Mouse (Mus musculus): ENCODE measurements at regions not wholly inside any gene's neighbourhood (a gene's known extent, or its start where the extent isn't known, plus 50 kb on each side); places are given as distances from the start of the nearest gene placed in this dataset.

DNA sequence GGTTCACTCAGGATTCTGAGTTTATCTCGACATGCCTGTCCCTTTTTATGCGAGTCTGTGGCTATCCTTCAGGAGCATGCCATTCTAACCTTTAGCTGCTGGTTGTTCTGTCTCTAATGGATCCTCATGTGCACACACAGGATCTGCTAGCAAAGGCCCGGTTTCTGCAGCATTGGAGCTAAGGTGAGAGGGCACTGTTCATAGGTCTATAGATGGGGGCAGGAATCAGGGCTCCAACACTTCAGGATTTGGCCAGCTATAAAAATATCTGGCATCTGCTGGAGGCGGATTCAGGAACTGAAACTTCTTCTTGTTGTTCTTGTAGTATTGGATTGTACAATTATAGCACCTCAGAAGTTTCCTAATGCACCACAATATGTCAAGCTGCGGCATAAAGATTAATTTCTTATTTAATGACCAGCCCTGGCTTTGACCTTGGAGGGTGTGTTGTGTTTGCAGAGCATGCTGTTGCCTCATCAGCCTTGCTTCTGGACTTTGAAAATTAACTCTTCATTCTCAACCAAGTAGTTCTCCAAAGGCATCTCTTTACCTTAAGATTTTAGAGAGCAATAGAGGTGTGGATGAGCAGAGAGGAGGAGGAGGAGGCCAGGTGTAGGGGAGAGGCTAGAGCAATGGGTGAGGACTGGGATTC is 104.4 kb upstream of the Shh start:
- Histone ChIP-seq H3K4me1 (replicated peaks) (0 out of 2 replicates have a peak, but pooled peaks cover 2% of the 10 kb centered on the region), H3K27ac (peak overlapping the region; percentile 37; the same call in 1 of the 2 replicates), H3K4me3 (replicated peaks) (no peak overlapping the region), H3K27me3 (replicated peaks) (no peaks in the 10 kb centered on the region), H3K9me3 (no peaks in the 10 kb centered on the region), H3K36me3 (no peaks in the 10 kb centered on the region), H3K4me2 (replicated peaks) (no peak overlapping the region), H3K9ac (no peak overlapping the region)
- WGBS, result 52% methylated on average over 5 of the region's 5 CpGs
- ATAC-seq, result peak; percentile 72

DNA sequence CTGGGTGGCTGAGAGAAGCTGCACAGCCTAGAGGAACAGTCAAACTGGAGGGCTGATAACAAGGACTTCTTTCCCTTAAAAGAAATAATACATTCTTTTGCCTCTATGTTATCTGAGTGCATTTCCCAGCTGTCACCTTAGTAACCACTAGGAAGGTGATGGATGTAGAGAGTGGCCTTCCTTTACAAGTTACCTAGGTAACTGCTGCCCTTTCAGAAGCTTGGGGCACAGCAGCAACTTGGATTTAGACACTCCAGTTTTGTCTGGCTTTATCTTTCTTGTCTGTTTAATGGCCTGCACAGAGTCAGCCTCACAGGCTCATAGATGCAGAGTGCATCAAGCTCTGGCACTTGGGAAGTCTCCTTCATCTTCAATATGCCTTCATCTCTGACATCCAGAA is 101.4 kb upstream of the Shh start:
- Histone ChIP-seq H3K4me3 (replicated peaks) (no peak overlapping the region), H3K36me3 (no peaks in the 10 kb centered on the region), H3K9me3 (no peaks in the 10 kb centered on the region), H3K27me3 (replicated peaks) (no peaks in the 10 kb centered on the region), H3K27ac (no peak overlapping the region), H3K4me2 (replicated peaks) (no peak overlapping the region), H3K9ac (no peak overlapping the region), H3K4me1 (replicated peaks) (0 out of 2 replicates have a peak, but pooled peaks cover 5% of the 10 kb centered on the region)
- ATAC-seq, result no peak

DNA sequence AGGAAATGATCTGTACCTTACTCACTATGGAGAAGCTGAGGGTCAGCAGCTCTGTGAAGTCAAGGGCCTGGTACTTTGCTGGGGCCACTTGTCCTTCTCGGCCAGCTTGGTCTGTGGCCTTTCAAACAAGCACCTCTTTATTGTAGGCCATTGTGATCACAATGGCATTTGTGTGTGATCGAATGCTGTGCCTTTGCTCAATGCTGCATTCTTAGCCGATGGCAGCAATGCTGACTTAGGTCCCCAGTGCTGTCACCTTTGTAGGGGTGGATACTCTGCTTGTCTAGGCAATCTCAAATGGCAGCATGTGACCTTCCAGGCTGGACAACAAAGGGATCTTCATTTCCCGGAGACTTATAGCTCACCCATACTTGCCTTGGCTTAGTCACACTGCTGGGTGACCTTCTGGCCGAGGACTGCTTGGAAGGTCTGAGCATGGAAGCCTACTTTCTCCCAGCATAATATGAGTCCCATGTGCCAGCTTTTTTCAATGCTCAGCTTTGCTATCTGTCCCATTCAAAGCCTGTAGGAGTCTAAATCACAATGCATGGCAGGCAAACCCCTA is 100.4 kb upstream of the Shh start:
- ATAC-seq, result no peak
- 82% methylated on average over 5 of the region's 5 CpGs for WGBS
- no peaks in the 10 kb centered on the region for H3K27me3 ChIP-seq (replicated peaks)
- H3K9me3 ChIP-seq, result no peaks in the 10 kb centered on the region
- H3K27ac ChIP-seq, result no peak overlapping the region
- no peak overlapping the region for H3K4me3 ChIP-seq (replicated peaks)
- no peaks in the 10 kb centered on the region for H3K36me3 ChIP-seq
- no peak overlapping the region for H3K4me2 ChIP-seq (replicated peaks)
- H3K4me1 ChIP-seq (replicated peaks), result 0 out of 2 replicates have a peak, but pooled peaks cover 5% of the 10 kb centered on the region
- H3K9ac ChIP-seq, result no peak overlapping the region

DNA sequence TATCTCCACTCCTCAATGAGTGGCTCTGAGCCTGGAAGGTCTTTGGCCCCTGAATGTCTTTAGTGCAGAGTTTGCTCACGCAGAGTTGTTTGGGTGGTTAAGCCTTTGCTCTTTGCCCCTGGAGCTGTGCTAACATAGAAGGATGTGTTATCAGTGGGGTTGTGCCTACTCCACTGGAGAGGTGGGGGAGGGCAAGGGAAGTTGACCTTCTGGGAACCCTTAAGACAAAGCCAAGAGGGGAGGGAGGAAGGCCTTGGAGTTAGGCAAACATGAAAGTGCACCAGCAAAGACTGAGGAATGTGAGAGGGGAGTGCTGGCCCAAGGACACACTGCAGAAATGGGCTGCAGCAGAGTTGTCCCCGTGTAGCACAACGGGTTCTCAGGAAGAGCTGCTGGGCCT is 96.3 kb upstream of the Shh start:
- peak overlapping the region; percentile 84 for H3K27ac ChIP-seq
- H3K9me3 ChIP-seq, result no peaks in the 10 kb centered on the region
- no peaks in the 10 kb centered on the region for H3K36me3 ChIP-seq
- H3K9ac ChIP-seq, result no peak overlapping the region
- H3K4me3 ChIP-seq (replicated peaks), result no peak overlapping the region
- H3K4me1 ChIP-seq (replicated peaks), result 0 out of 2 replicates have a peak, but pooled peaks cover 3% of the 10 kb centered on the region
- ATAC-seq, result peak; percentile 97
- no peaks in the 10 kb centered on the region for H3K27me3 ChIP-seq (replicated peaks)
- H3K4me2 ChIP-seq (replicated peaks), result no peak overlapping the region
- WGBS, result 22% methylated on average over 3 of the region's 3 CpGs

DNA sequence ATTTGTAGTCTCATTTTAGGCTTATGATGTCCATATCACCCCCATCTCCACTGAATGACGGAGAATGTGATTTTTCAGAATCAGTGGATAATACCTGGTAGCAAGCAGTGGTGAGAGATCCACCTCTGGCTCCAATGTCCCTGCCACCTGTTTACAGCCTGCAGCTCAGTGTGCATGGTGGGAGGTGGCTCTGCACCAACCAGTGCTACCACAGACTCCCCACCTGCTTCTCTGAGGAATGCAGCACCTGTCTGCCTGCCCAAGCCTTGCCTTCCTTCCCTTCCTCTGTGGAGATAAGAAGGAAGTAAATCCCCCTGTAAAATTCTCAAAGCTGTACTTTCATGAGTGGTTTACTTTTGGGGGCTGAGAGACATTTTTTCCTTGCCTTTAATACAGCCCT is 95.9 kb upstream of the Shh start:
- no peak overlapping the region for H3K4me3 ChIP-seq (replicated peaks)
- H3K36me3 ChIP-seq, result no peaks in the 10 kb centered on the region
- no peak overlapping the region for H3K4me2 ChIP-seq (replicated peaks)
- H3K27ac ChIP-seq, result peak overlapping the region; percentile 84
- H3K9ac ChIP-seq, result no peak overlapping the region
- ATAC-seq, result peak; percentile 93
- H3K4me1 ChIP-seq (replicated peaks), result 0 out of 2 replicates have a peak, but pooled peaks cover 3% of the 10 kb centered on the region
- H3K27me3 ChIP-seq (replicated peaks), result no peaks in the 10 kb centered on the region
- 42% methylated on average over 1 of the region's 1 CpGs for WGBS
- no peaks in the 10 kb centered on the region for H3K9me3 ChIP-seq

DNA sequence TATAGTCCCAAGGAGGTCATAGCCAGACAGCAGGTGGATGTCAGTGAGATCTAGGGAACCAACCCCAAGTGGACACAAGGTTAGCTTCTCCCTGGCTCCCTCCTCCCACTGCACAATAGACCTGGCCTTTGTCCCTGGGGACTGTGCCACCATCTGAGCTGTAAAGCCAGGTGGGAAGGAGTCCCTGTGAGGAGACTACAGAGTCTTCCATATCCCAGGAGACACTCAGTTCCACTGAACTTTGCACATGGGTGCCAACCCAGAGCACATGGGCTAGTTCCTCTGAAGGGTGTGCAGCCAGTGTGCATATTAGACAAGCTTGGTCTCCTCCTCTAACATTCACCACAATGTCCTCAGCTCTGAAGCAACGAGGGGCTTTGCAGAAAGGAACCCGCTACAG is 86.5 kb upstream of the Shh start:
- WGBS, result 85% methylated on average over 2 of the region's 2 CpGs
- no peak overlapping the region for H3K9ac ChIP-seq
- H3K27ac ChIP-seq, result no peak overlapping the region
- no peaks in the 10 kb centered on the region for H3K4me1 ChIP-seq (replicated peaks)
- H3K4me2 ChIP-seq (replicated peaks), result no peak overlapping the region
- H3K36me3 ChIP-seq, result no peaks in the 10 kb centered on the region
- no peak overlapping the region for H3K4me3 ChIP-seq (replicated peaks)
- peak; percentile 66 for ATAC-seq
- H3K27me3 ChIP-seq (replicated peaks), result no peaks in the 10 kb centered on the region
- H3K9me3 ChIP-seq, result no peaks in the 10 kb centered on the region

DNA sequence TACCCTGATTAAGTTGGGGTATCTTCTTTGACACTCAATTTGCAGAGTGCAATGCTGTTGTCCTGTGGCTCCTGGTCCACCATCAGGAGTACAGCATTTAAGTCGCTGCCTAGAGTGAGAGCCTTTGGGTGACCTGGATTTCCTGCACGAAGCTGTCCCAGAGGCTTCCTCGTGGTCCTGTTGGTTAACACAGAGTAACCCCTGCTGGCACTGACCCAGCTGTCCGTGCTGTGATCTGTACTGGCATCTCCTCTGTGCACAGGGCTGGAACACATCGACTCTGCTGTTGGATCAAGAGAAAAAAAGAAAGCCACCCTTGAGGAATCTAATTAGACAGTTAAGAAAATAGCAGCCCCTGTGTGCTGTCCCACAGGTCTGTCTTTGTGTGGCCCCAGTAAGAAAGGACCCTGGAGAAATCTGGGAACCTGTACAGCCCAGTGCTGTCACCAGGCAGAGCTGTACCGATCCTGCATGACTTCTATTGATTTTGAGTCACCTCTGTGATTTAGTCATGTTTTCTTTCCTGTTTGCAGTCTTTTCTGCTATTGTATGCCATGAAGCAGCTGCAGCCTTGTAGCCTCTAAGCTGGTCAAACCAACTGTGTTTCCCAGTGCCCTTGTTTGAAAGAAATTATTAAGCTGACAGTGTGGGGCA is 63.3 kb upstream of the Shh start:
- Histone ChIP-seq H3K4me2 (replicated peaks) (no peak overlapping the region), H3K9ac (no peak overlapping the region), H3K27ac (no peak overlapping the region), H3K27me3 (replicated peaks) (0 out of 2 replicates have a peak, but pooled peaks cover 2% of the 10 kb centered on the region), H3K4me1 (replicated peaks) (no peaks in the 10 kb centered on the region), H3K9me3 (no peaks in the 10 kb centered on the region), H3K36me3 (no peaks in the 10 kb centered on the region), H3K4me3 (replicated peaks) (no peak overlapping the region)
- WGBS, result 50% methylated on average over 6 of the region's 6 CpGs
- ATAC-seq, result no peak

DNA sequence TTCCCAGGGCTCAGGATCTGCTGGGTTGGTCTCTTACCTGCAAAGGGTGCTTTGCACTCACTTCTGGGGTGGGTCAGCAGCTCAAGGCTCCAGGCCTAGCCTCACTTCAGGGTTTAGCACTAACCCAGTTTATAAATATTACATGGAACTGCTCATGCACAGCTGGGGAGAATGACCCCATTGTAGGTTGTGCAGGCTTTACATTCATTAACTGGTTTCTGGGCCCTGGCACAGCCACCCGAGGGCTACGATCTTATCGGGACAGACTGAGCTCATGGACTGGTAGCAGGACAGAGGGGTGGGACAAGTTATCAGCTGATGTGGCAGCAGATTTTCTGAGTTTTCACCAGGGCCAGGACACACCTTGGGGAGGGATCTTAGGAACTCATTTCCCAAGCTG is 59.4 kb upstream of the Shh start:
- H3K27me3 ChIP-seq (replicated peaks), result 0 out of 2 replicates have a peak, but pooled peaks cover 2% of the 10 kb centered on the region
- WGBS, result 67% methylated on average over 3 of the region's 3 CpGs

DNA sequence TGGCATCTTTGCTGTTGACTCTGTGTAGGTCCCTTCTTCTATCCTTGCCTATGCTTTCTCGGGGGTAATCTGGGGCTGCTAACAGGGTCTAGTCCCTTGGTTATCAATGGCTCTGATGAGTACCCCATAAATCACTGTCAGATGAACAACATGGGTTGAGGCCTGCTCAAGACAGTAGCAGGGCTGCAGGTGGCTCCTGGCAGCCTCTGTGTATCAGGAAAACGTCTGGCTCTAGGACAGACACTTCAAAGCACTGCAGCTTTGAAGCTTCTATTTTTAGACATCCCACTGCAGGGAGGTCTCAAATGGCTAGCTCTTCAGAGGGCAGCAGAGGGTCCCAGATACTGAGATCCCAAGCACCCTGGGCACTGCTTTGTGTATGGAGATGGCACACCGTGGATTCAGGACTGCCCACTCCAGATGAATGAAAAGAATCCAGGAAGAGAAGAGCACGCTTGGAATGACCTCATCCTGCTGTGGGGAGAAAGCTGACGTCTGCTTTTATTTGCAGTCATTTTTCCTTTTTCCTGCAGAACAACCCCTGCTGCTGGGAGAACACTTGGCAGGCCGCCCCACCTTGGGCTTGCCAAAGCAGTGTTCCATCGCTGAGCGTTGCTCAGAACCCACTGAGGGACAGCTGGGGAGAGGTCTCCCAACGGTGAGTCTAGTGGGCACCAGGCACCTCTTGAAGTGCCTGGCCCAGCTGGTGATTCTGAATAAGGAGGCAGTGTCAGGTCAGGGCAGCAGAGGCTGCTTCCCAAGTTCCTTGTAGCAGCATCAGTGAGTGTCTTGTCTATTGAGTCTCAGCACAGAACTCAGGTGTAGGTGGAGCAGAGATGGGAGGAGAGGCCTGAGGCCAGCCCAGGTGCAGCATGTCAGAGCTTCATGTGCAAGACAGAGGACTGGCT is 54.0 kb upstream of the Shh start:
- no peaks in the 10 kb centered on the region for H3K9me3 ChIP-seq
- H3K9ac ChIP-seq, result no peak overlapping the region
- H3K4me3 ChIP-seq (replicated peaks), result no peak overlapping the region
- H3K27ac ChIP-seq, result no peak overlapping the region
- H3K27me3 ChIP-seq (replicated peaks), result no peaks in the 10 kb centered on the region
- peak overlapping the region; percentile 7; the same call in 1 of the 2 replicates for H3K4me2 ChIP-seq (replicated peaks)
- WGBS, result 19% methylated on average over 9 of the region's 9 CpGs
- peak; percentile 73 for ATAC-seq
- 0 out of 2 replicates have a peak, but pooled peaks cover 4% of the 10 kb centered on the region for H3K4me1 ChIP-seq (replicated peaks)
- H3K36me3 ChIP-seq, result no peaks in the 10 kb centered on the region

More for the DNA sequence above, 59.4 kb upstream of the Shh start:
- Histone ChIP-seq H3K4me2 (replicated peaks) (no peak overlapping the region), H3K9ac (no peak overlapping the region), H3K9me3 (no peaks in the 10 kb centered on the region), H3K27ac (no peak overlapping the region), H3K4me3 (replicated peaks) (no peak overlapping the region), H3K4me1 (replicated peaks) (0 out of 2 replicates have a peak, but pooled peaks cover under 1% of the 10 kb centered on the region), H3K36me3 (no peaks in the 10 kb centered on the region)
- no peak for ATAC-seq

DNA sequence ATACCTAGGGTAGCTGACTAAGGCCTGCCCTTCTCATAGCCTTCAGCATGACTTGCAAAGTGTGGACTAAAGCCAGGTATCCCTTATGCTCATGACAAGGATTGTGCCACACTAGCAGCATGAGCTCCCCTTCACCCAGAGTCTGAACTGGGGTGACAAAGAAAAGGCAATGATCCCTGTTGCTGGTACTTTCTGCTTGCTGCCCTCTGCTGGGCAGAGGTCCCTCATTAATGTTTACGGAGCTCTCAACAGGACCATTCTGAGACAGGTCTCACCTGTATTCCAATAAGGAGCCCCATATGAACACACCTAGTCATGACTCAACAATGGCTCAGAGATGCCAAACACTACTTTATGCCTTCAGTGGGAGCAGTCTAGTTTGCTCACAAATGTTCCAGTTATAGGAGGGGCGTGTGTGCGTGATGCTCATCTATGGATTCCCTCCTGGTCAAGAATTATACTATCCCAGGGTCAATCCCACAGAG is 52.0 kb upstream of the Shh start:
- Histone ChIP-seq H3K9ac (no peak overlapping the region), H3K4me2 (replicated peaks) (no peak overlapping the region)

More for the DNA sequence above, 52.0 kb upstream of the Shh start:
- Histone ChIP-seq H3K27me3 (replicated peaks) (no peaks in the 10 kb centered on the region), H3K27ac (no peak overlapping the region), H3K4me1 (replicated peaks) (0 out of 2 replicates have a peak, but pooled peaks cover 4% of the 10 kb centered on the region), H3K4me3 (replicated peaks) (no peak overlapping the region), H3K36me3 (no peaks in the 10 kb centered on the region), H3K9me3 (no peaks in the 10 kb centered on the region)
- ATAC-seq, result no peak
- 90% methylated on average over 3 of the region's 3 CpGs for WGBS
